Mouse (Mus musculus): ENCODE measurements around the gene Kank2.
"Not testable (repeated sequence)": the region's sequence is repeated elsewhere in the genome, so short reads cannot be mapped to it uniquely, and the experiment has no call there.

The Kank2 gene

GRCm38 (mm10) chr9:21781657-21782468, 16.7 kb downstream of the Kank2 start:
- no peak for DNase-seq

DNA sequence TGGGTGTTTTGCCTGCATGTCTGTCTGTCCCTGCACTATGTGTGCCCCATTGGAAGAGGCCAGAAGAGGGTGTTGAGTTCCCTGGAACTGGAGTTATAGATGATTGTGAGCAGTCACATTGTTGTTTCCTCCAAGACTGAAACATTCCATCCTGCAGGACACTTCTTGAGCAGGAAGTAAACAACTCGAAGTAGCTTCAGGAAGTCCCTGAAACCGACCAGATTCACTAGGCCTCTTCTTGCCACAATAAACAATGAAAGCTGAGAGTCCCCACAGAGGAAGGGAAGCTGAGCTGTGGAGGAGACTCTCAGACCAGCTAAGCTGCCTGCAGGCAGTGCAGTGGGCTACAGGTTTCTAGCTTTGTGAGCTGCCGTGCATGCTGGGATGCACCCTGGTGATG, 20.8 kb downstream of the Kank2 start:
- no peak for DNase-seq

DNA sequence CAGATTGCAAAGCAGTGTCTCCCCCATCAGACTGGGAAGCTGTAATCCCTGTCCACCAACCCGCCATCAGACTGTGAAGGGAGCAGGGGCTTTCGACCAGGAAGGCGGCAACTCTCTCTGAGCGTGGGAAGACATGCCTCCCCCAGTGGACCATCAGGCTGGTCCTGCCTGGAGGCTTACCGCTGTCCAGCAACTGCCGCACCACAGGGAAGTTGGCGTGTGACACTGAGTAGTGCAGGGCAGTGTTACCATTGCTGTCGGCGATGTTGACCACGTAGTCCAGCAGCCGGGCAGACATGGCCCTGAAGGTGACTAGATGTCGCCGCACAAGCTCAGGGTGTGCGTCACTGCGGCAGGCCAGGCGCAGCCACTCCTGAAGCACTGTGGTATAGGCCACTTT, 24.2 kb downstream of the Kank2 start:
- no peak for DNase-seq

DNA sequence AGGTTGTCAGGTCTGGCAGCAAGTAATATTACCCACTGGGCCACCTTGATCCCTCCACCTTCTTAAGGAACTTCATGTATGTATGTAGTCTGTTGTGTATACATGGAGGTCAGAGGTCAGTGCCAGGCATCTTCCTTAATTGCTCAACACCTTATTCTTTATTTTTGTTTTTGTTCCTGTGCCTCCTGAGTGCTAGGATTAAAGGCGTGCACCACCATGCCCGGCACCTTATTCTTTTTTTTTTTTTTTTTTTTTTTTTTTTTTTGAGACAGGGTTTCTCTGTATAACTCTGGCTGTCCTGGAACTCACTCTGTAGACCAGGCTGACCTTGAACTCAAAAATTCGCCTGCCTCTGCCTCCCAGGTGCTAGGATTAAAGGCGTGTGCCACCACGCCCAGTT, 25.1 kb downstream of the Kank2 start:
- DNase-seq: not testable (repeated sequence)

GRCm38 (mm10) chr9:21769558-21770183, 28.9 kb downstream of the Kank2 start:
- DNase-seq: no peak

DNA sequence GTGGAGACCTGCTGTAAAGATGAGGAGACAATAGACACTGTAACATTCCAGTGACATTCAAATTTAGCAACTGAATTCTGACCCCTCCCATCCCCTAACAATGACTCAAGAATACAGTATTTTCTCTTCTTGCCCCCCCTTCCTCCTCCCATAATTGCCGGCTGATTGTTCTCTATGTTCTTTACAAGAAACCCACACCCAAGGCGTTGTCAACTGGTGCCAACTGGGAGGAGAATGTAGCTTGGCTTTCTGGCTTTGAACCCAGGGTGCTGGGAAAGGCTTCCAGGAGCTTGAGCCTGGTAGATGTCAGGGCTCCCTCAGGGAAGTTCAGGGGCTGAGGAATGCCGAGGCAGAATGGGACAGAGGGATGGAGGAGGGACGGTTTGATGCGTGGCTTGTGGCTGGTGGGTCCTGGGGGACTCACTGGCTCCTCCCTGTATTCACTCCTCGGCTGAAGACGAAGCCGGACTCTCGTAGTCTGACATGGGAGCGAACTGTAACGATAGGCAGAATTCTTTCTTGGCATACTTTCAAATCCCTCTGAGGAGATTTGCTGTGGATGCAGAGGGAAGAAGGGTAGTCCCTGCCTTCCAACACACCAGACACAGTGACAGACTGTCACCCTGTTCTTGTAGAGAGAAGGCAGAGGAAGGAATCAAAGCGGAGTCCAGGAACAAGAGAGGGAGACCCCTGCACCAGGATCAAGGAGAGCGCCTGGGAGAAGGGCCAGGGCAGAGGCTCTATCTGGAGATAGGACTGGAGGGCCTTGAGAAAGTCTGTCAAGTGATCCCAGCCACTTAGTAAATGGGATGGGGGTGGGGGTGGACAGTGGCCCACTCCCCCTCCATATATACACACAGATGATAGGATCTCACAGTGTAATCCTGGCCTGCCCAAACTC, 29.8 kb downstream of the Kank2 start:
- peak; percentile 63 for DNase-seq

DNA sequence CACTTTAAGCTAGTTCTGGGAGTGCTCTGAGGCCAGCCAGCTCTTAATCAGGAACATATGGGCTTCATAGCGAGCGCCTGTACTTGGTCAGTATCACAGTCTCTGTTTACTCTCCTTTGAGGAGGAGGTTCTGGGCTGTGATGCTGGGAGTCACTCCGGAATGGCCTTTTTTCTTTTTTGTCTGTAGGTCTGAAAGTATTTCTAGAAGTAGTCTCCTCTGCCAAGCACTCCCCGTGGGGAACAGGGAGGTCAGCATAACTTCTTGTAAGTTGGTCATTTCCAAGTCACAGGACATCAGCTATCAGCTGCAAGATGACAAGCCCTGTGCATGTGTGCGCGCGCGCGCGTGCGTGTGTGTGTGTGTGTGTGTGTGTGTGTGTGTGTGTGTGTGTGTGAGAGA, 30.6 kb downstream of the Kank2 start:
- DNase-seq: peak; percentile 72

- DNase-seq: no peak
These were observed 34.2 kb downstream of the Kank2 start for GRCm38 (mm10) chr9:21764084-21764999.

DNA sequence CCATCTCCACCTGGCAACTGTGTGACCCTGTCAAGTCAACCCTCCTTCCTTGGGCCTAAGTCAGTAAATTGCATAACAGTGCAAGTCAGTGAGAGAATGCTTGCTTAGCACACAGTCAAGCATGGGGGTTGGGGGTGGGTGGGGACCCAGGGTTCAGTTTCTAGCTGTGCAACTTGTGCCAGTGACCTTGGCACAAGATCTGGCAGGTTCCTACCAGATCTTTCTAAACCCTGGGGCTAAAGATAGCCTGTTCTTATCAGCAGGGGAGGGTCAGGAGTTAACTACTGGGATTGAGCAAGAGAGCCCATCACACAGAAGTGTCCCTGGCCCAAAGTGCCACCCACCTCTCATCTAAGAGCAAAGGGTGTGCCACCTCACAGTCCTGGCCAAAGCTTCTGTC, 36.4 kb downstream of the Kank2 start:
- no peak for DNase-seq

DNA sequence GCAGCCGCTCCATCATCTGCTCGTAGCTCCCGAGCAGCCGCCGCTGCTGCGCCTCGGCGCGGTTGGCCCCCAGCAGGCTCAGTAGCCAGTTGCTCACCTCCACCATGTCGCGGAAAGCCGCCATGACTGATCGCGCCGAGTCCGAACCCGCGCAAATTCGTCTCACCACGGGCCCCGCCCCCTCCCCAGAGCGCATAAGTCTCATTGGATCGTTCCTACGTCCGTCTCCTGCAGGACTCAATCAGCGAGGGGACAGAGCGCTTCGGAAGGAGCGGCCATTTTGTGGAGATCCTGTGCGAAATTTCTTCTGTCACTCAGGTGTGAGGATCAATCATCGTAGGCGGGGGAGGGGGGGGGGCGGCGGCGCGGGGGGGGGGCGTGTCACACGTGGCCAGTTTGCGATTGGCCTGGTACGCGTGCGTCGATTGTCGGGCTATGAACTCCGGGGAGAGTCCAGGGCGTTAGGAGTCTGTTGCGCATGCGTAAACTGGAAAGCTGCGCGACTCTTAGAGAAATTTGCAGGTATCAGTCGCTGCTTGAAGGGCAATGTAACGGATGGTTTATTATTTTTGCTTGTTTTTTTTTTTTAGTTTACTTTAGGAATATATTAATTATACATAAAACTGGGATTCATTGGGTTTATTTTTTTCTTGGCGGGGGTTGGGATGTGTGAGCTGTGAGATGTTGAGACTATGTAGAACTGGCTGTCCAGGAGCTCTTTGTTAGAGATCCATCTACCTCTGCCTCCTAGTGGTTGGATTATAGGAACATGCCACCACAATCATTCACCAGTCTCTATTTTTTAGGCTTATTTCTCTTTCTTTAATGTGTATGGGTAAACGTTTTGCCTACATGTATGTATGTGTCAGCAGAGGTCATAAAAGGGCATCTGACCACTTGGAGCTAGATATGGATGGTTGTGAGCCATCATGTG, 38.1 kb downstream of the Kank2 start, which contains the start of gene Spc24:
TSS of gene Spc24 (minus strand) at position 149 of the 934 bp plus-strand sequence.
- DNase-seq: peak; percentile 95

DNA sequence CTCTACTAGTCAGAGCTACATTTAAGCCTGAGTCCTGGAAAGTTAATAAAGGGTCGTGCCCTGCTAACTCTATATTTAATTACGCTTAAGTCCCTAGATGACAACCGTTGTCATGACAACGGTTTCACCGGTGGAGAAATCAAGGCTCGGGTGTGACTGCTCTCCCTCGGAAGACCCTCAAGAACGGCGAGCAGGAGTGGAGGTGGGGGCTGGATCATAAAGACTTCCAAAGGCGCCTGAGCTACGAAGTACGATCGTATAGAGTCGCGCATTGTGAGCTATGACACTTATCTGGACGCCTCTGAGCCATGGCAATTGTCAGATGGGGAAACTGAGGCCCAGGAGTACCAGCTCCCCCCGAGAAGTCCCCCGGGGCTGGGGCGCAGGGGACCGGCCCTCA, 38.8 kb downstream of the Kank2 start:
- DNase-seq: no peak

DNA sequence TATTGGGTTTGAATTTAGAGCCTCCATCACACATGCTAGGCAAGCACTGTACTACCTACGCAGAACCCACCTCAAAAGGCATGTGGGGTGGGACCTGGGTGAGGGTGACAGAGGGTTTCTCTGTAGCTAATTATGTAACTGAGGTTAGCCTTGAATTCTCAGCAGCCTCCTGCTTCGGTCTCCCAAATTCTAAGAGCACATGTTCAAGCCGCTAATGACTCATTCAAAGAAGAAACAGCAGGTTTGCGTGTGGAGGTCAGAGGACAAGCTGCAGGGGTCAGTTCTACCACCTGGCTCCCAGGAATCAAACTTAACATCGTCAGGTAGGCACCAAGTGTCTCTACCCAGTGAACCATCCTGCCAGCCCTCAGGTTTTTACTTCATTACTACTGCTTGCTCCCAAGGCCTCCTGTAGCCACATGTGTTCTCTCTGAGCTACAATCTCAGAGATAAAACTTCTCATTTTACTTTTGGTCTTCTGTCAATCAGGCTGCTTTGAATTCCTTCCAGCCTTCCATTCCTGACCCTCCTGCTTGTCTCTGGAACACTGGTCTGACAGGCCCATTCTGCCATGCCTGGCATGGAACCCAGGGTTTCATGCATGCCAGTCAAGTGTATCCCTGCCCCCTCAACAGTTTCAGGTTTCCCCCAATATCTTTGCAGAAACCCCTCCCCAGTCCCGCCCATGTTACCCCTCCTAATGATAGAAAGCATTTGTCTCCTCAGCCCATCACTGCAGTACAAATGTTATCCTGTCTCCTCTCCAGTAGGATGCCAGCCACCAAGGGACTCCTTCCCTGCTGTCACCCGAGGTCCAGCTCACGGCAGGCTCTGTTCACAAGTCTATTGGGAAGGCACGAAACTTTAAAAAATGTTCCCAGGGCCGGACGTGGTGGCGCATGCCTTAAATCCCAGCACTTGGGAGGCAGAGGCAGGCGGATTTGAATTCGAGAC, 39.7 kb downstream of the Kank2 start:
- no peak for DNase-seq

- DNase-seq: no peak
These were observed 43.8 kb downstream of the Kank2 start for GRCm38 (mm10) chr9:21754516-21755321.

DNA sequence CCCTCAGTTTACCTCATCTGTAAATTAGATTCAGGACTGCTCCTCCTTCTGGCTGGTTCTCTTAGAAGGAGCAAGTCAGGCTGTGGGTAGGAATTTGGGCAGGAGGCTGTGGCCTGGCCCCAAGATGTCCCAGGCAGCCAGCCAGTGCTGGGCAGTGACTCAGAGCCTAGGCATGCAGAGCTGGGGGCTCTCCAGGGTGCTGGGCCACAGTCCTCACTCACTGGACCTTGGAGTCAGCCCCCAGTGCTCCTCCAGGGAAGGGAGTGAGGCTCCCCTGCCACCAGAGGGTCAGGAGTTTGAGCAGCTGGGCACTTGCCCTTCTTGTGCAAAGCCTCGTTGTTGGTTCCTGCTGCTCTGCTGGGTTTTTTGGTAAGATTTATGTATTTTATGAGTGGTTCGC, 44.5 kb downstream of the Kank2 start:
- DNase-seq: peak; percentile 80

DNA sequence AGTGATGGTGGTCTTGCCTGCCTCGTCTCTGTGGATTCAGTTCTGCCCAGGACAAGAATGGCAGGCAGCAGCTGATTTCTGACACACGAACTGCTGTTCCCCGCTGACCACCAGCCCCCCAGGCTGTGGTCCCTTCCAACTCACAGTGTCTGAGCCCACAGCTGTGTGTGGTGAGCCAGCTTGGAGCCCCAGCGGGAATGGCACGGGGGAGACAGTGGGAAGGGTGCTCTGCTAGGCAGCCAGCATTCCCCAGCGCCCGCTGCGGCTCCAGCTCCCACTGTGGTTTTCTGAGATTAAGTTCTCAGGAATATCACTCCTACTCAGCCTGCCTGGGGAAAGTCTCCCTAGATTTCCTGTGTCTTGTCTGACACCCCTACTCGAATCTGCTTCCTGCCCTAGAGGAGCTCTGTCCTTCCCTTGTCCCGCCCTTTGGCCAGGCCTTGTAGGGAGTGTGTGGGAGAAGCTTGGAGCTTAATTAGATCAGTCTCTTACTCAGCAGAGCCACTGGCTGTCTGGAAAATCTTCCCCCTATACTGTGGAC, 46.2 kb downstream of the Kank2 start:
- no peak for DNase-seq

DNA sequence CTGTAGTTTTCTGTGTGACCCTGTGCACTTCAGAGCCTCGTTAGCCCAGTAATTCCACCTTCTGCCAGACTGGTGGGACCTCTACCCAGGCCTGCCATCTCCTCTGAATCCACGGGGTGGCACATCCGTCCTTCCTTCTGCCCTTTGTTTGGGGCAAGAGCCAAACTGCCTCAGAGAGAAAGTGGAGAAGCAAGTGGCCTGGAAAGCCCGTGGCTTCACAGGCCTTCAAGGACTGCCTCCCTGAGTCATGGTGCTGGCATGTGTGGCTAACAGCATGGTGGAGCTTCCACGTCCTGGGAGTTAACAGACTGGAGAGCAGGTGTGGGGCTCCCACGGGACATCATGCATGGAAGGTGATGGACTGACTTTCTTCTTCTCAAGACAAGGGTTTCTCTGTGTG, 47.2 kb downstream of the Kank2 start:
- no peak for DNase-seq

GRCm38 (mm10) chr9:21750370-21750769, 48.2 kb downstream of the Kank2 start:
- DNase-seq: no peak

- DNase-seq: no peak
These were observed 49.0 kb downstream of the Kank2 start for GRCm38 (mm10) chr9:21749382-21750118.

Data from cerebellum, adult 11 months (tissue).